Mouse (Mus musculus) adrenal gland, postnatal 10 days (tissue): ENCODE results near the gene Myh7b. TPM values are rescaled to one million over a fixed set of nuclear protein-coding genes. Genes with fewer than 3 reads are reported as not detected.

Experiments
- DNase-seq: peaks from one replicate; pipeline ENCODE4 v3.0.0; 2021; ENCODE audit warnings: mixed read lengths
- total RNA-seq, 2 experiments: library from RNA; stranded (reverse); gene quantifications; 2 replicates each; pipeline ENCODE4 v1.2.3; 2021

The Myh7b gene
- total RNA-seq, 2 experiments from 2014 or later = 0.33 to 1.1 TPM

- DNase-seq = peak; percentile 73
These were observed 23.6 kb downstream of the Myh7b start for GRCm38 (mm10) chr2:155634562-155634961.

- no peak for DNase-seq
These were observed 24.9 kb downstream of the Myh7b start for GRCm38 (mm10) chr2:155635961-155636360.

- DNase-seq = no peak
These were observed 25.9 kb downstream of the Myh7b start for GRCm38 (mm10) chr2:155636881-155637280.

GRCm38 (mm10) chr2:155637411-155637810, 26.4 kb downstream of the Myh7b start:
- no peak for DNase-seq

- DNase-seq = peak; percentile 52
These were observed 29.6 kb downstream of the Myh7b start for GRCm38 (mm10) chr2:155640656-155641055.

- DNase-seq = no peak
These were observed 30.8 kb downstream of the Myh7b start for GRCm38 (mm10) chr2:155641540-155642472.

- DNase-seq = no peak
These were observed 34.7 kb downstream of the Myh7b start for GRCm38 (mm10) chr2:155645746-155646145.

- no peak for DNase-seq
These were observed 41.6 kb downstream of the Myh7b start for GRCm38 (mm10) chr2:155652618-155653017.

- no peak for DNase-seq
These were observed 44.9 kb downstream of the Myh7b start for GRCm38 (mm10) chr2:155655759-155656372.

- DNase-seq = no peak
These were observed 51.4 kb downstream of the Myh7b start for GRCm38 (mm10) chr2:155662390-155662789.

- DNase-seq = peak; percentile 64
These were observed 52.1 kb downstream of the Myh7b start for GRCm38 (mm10) chr2:155663097-155663496.

GRCm38 (mm10) chr2:155663910-155664460, 53.0 kb downstream of the Myh7b start:
- no peak for DNase-seq

GRCm38 (mm10) chr2:155667881-155668280, 56.9 kb downstream of the Myh7b start:
- DNase-seq = no peak

- peak; percentile 40 for DNase-seq
These were observed 57.4 kb downstream of the Myh7b start for GRCm38 (mm10) chr2:155668461-155668860.

- peak; percentile 70 for DNase-seq
These were observed 60.2 kb downstream of the Myh7b start for GRCm38 (mm10) chr2:155671236-155671635.

GRCm38 (mm10) chr2:155673546-155673945, 62.5 kb downstream of the Myh7b start:
- DNase-seq = peak; percentile 81

GRCm38 (mm10) chr2:155675118-155675517, 64.1 kb downstream of the Myh7b start:
- DNase-seq = no peak

- DNase-seq = no peak
These were observed 68.6 kb downstream of the Myh7b start for GRCm38 (mm10) chr2:155679586-155680110.

GRCm38 (mm10) chr2:155680591-155680990, 69.6 kb downstream of the Myh7b start:
- DNase-seq = no peak

GRCm38 (mm10) chr2:155681194-155681593, 70.2 kb downstream of the Myh7b start:
- no peak for DNase-seq

- no peak for DNase-seq
These were observed 70.9 kb downstream of the Myh7b start for GRCm38 (mm10) chr2:155681874-155682273.

- no peak for DNase-seq
These were observed 72.1 kb downstream of the Myh7b start for GRCm38 (mm10) chr2:155683137-155683536.

GRCm38 (mm10) chr2:155683821-155684220, 72.8 kb downstream of the Myh7b start:
- no peak for DNase-seq
